Mouse (Mus musculus) hematopoietic multipotent progenitor cell, adult 10-12 weeks (in vitro differentiated cells): ENCODE measurements around the gene Zfp82. TPM values are rescaled to one million over a fixed set of nuclear protein-coding genes. Genes with fewer than 3 reads are reported as not detected.

Experiments
- polyA plus RNA-seq: library from polyadenylated mRNA; stranded (reverse); fragments of >175 nt; gene quantifications from 2 replicates; pipeline ENCODE4 v1.2.3, GENCODE M21; 2012; ENCODE audit warnings: low replicate concordance

Zfp82 gene
- 0.17 and 0.33 TPM in 2 replicates for polyA plus RNA-seq

GRCm38 (mm10) chr7:30072146-30073028 lies at the start of gene Zfp82:
Zfp82 (minus strand) TSS chr7:30072900.

GRCm38 (mm10) chr7:30121308-30122187 lies 48.8 kb upstream of the Zfp82 start, which contains the start of gene Zfp382:
Zfp382 (plus strand) TSS chr7:30121942.

GRCm38 (mm10) chr7:30094646-30095429 lies 22.1 kb upstream of the Zfp82 start, which contains the start of gene Zfp260:
Zfp260 (plus strand) TSS chr7:30094777.

DNA sequence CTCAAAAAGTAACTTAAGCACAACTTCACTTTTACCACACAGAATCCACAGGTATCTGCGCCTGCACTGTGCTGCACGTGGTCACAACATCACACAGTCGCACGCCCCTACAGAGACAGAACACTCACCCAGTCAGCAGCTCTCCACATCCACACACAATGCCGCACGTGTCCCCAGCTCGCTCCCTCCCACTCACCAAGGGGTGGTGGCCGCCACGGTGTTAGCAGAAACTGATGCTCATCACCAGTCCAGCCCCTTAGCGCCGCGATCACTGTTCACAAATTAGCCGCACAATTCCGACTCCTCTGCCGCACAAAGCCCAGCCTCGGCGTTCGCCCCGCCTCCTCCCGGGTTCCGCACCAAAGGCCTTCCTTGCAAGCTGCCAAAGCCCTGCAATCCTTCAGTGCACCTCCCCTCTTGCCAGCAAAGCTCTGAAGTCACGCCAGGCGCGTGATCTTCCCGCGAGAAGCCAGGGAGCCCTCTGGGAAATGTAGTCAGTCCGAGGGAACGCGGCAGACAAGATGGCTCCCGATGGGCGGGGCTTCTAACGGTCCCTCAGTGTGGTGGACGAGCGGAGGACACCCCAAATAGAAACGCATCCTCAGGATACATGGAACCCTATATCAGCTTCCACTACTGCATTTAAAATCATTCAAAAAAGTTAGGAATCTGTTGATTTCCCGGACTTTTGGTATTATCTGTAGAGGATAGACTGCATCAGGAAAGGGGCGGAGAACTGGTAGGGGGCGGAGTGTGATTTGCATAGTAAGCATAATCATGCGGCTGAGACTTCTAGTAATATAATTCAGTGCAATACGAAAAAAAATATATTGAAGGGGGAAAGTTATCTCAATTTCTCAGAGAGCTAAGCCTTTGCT lies 17.6 kb upstream of the Zfp82 start, which contains the start of the genes Gm26920 and Zfp566:
Gene Gm26920 (minus strand): TSS at position 319 of the 878 bp plus-strand sequence.
Gene Zfp566 (minus strand): TSS at position 436 of the 878 bp plus-strand sequence.

GRCm38 (mm10) chr7:30050882-30051548 lies 21.7 kb downstream of the Zfp82 start, which contains the start of gene Zfp14:
Zfp14 (minus strand) TSS chr7:30051380.

Other genes starting within 250 kb of the Zfp82 start
- 0.21 TPM in 1 of 2 replicates, not detected in the other for gene Zfp940, start 219.2 kb downstream of the Zfp82 start, polyA plus RNA-seq
- gene Zfp420, start 212.9 kb downstream of the Zfp82 start, polyA plus RNA-seq: 0.18 and 0.53 TPM in 2 replicates
- gene Zfp27, start 166.3 kb downstream of the Zfp82 start, polyA plus RNA-seq: 0.48 and 0.52 TPM in 2 replicates
- gene Zfp383, start 164.7 kb downstream of the Zfp82 start, polyA plus RNA-seq: 0.18 and 0.31 TPM in 2 replicates
- gene Zfp74, start 118.8 kb downstream of the Zfp82 start, polyA plus RNA-seq: 3.1 and 10.3 TPM in 2 replicates
- gene Zfp568, start 88.9 kb downstream of the Zfp82 start, polyA plus RNA-seq: 1.4 and 3.4 TPM in 2 replicates
- gene Zfp14, start 21.5 kb downstream of the Zfp82 start, polyA plus RNA-seq: 0.10 and 0.27 TPM in 2 replicates
- gene Gm26920, start 17.5 kb upstream of the Zfp82 start, polyA plus RNA-seq: not detected in 2 replicates
- gene Zfp566, start 17.6 kb upstream of the Zfp82 start, polyA plus RNA-seq: 0.85 and 3.5 TPM in 2 replicates
- 0.83 and 1.9 TPM in 2 replicates for gene Zfp260, start 21.9 kb upstream of the Zfp82 start, polyA plus RNA-seq
- 8.0 and 18.8 TPM in 2 replicates for gene Zfp382, start 49.0 kb upstream of the Zfp82 start, polyA plus RNA-seq
- 3.8 and 4.4 TPM in 2 replicates for gene Zfp146, start 96.8 kb upstream of the Zfp82 start, polyA plus RNA-seq
- 1.1 and 1.4 TPM in 2 replicates for gene Cox7a1, start 111.2 kb upstream of the Zfp82 start, polyA plus RNA-seq
- 89.2 and 120 TPM in 2 replicates for gene Capns1, start 125.9 kb upstream of the Zfp82 start, polyA plus RNA-seq
- gene Polr2i, start 159.0 kb upstream of the Zfp82 start, polyA plus RNA-seq: 34.0 and 41.8 TPM in 2 replicates
- gene Tbcb, start 159.4 kb upstream of the Zfp82 start, polyA plus RNA-seq: 19.3 and 21.9 TPM in 2 replicates
- gene Ovol3, start 162.8 kb upstream of the Zfp82 start, polyA plus RNA-seq: not detected in 2 replicates
- gene Thap8, start 207.2 kb upstream of the Zfp82 start, polyA plus RNA-seq: not detected in 2 replicates
- gene Wdr62, start 207.5 kb upstream of the Zfp82 start, polyA plus RNA-seq: 5.0 and 25.2 TPM in 2 replicates
- gene Clip3, start 218.8 kb upstream of the Zfp82 start, polyA plus RNA-seq: 2.8 and 14.0 TPM in 2 replicates
- 114 and 225 TPM in 2 replicates for gene Alkbh6, start 235.8 kb upstream of the Zfp82 start, polyA plus RNA-seq
- gene Syne4, start 241.9 kb upstream of the Zfp82 start, polyA plus RNA-seq: 3.5 and 6.2 TPM in 2 replicates
- 1.2 and 3.5 TPM in 2 replicates for gene E130208F15Rik, start 248.8 kb upstream of the Zfp82 start, polyA plus RNA-seq